Mouse (Mus musculus) neural tube, embryonic 11.5 days (tissue): ENCODE data around the gene Sec1. TPM values are rescaled to one million over a fixed set of nuclear protein-coding genes. Genes with fewer than 3 reads are reported as not detected.
A peak's percentile ranks its signal among the peaks of the same experiment; 100 is the strongest.
"Not testable (repeated sequence)": the region's sequence is repeated elsewhere in the genome, so short reads cannot be mapped to it uniquely, and the experiment has no call there.

Experiments used
- ATAC-seq: fragments of 200-750 bp; cut with Nextera tagmentation; 2 replicates; pipeline ENCODE4 v1.8.0; 2017; ENCODE audit warnings: moderate number of reproducible peaks, mild to moderate bottlenecking, moderate TSS enrichment, moderate library complexity; ENCODE audit not compliant: insufficient read depth, low FRiP score, low TSS enrichment
- DNase-seq: peaks from one replicate; pipeline ENCODE4 v3.0.0-alpha.2; 2015; ENCODE audit warnings: low spot score
- H3K27ac ChIP-seq: fragments of 300-500 bp; sonication (generic); 2 replicates; pipeline ENCODE4 v1.5.1; 2014; ENCODE audit warnings: low read depth, mild to moderate bottlenecking, low read length
- H3K27me3 ChIP-seq: fragments of 300-500 bp; sonication (generic); 2 replicates; pipeline ENCODE4 v1.6.1; 2014; ENCODE audit warnings: mild to moderate bottlenecking, low read length, mixed read lengths; ENCODE audit not compliant: control insufficient read depth, insufficient read depth
- H3K36me3 ChIP-seq: fragments of 300-500 bp; sonication (generic); 2 replicates; pipeline ENCODE4 v1.6.1; 2014; ENCODE audit warnings: mild to moderate bottlenecking, low read length, moderate library complexity, mixed read lengths; ENCODE audit not compliant: control insufficient read depth, insufficient read depth
- H3K4me1 ChIP-seq: fragments of 300-500 bp; sonication (generic); 2 replicates; pipeline ENCODE4 v1.6.1; 2014; ENCODE audit warnings: low read length, mixed read lengths; ENCODE audit not compliant: control insufficient read depth, insufficient read depth
- H3K4me2 ChIP-seq: fragments of 300-500 bp; sonication (generic); 2 replicates; pipeline ENCODE4 v1.6.1; 2014; ENCODE audit warnings: low read depth, mild to moderate bottlenecking, moderate library complexity
- H3K4me3 ChIP-seq: fragments of 300-500 bp; sonication (generic); 2 replicates; pipeline ENCODE4 v1.5.1; 2014; ENCODE audit warnings: low read depth, low read length
- H3K9ac ChIP-seq: fragments of 300-500 bp; sonication (generic); 2 replicates; pipeline ENCODE4 v1.6.1; 2014; ENCODE audit warnings: mild to moderate bottlenecking, low read length
- H3K9me3 ChIP-seq: fragments of 300-500 bp; sonication (generic); 2 replicates; pipeline ENCODE4 v1.6.1; 2016; ENCODE audit warnings: low read length; ENCODE audit not compliant: control insufficient read depth
- WGBS: fragments of 180-500 bp; shearing (Covaris S2); extraction: QIAGEN DNeasy Blood & Tissue Kit; methylation state at CpG from one replicate; pipeline ENCODE4 v1.1.7; 2014; 5-methylcytosine and 5-hydroxymethylcytosine counted together
- polyA plus RNA-seq: library from polyadenylated mRNA; unstranded; fragments of >200 nt; fragmentation: Nextera tagmentation; extraction: Ambion mirVana; gene quantifications from 2 replicates; pipeline ENCODE4 v1.2.1, GENCODE M21; 2014

Sec1 gene
- polyA plus RNA-seq, 1 experiment from 2014 or later, result 1.7 TPM

DNA sequence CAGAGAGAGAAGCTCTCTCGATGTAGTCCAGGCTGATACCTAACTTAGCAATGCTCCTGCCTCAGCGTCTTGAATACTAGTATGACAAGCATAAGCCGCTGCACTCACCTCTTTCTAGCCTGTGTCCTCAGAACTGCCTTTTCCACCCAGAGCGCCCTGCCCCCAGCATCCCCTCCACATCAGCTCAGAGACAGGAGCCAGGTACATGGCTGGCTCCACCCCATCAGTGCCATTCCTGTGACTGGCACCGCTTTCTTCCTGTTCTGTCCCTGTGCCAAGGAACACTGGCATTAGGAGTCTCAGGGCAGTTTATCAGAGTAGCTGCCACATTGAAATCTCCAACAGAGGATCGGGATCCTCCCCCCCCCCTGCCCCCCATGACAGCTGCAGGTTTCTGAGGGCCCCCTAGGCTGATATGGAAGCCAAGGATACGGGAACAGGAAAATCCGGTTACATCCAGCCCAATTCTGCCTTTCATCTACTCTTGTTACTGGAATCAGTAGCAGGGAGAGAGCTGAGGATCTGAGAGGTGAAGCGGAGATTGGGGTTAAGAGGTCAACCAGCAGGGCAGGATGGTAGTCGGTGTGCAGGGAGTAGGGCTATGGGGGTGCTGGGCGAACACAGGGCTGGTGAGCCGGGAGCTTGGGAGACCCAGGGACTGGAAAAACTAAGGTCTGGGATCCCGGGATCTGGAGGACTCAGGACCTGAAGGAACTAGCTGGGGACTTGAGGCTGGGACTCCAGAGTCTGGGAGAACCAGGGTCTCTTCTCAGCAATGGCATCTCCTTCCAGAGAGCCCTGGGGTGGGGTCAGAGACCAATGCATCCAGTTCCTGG lies 28.7 kb downstream of the Sec1 start:
- no peak for DNase-seq
- 63% methylated on average over 13 of the region's 13 CpGs for WGBS
- H3K9ac ChIP-seq, result no peak overlapping the region
- ATAC-seq, result no peak
- H3K27ac ChIP-seq, result no peak overlapping the region
- H3K4me1 ChIP-seq, result no peaks in the 10 kb centered on the region
- H3K4me3 ChIP-seq, result no peak overlapping the region
- H3K36me3 ChIP-seq, result no peaks in the 10 kb centered on the region
- no peaks in the 10 kb centered on the region for H3K9me3 ChIP-seq
- H3K27me3 ChIP-seq, result no peaks in the 10 kb centered on the region
- no peak overlapping the region for H3K4me2 ChIP-seq

DNA sequence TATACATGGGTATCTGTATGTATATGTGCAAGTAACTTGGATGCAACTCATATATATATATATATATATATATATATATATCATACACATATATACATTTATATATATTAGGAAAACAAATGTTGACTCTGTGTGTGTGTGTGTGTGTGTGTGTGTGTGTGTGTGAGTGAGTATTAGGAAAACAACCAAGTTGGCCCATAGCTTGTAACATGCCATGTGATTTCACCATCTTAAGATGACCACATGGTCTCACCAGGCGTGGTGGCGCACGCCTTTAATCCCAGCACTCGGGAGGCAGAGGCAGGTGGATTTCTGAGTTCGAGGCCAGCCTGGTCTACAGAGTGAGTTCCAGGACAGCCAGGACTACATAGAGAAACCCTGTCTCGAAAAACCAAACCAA lies 32.5 kb downstream of the Sec1 start:
- H3K4me3 ChIP-seq, H3K4me2 ChIP-seq, DNase-seq, H3K9me3 ChIP-seq, H3K27ac ChIP-seq, H3K9ac ChIP-seq, ATAC-seq, H3K36me3 ChIP-seq, H3K27me3 ChIP-seq, H3K4me1 ChIP-seq: not testable (repeated sequence)
- 87% methylated on average over 6 of the region's 6 CpGs for WGBS

DNA sequence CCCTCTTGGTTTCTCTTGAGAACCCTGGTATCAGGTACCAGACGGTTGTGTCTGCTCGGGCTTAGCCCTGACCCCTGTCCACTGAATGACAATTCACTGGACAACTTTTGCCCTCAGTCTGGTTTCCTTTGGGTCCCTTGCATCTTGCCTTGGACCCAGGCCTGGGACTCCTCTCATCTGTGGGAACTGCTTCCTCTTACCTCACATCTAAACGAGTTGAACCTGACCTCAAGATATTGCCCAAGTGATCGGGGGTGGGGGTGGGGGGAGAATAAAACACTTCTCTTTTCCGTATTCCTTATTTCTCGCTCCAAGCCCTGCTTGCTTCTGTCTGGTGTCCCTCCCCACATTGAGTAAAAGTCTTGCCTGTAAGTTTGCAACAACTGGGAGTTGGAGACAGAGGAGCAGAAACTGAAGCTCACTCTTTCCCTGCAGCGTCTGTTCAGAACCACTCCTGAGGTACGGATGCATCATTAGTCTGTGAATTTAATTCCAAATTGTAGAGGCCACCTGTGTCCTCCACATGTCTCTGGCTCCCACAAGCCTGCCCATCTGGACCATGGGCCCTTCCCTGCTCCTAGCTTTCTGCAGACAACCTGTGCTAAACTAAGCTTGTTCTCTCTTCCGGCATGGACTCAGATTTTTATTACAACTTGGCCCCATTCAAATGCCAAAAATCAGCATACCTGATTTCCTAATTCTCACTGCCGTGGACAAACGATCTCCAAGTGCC lies 33.3 kb downstream of the Sec1 start:
- Histone ChIP-seq H3K9ac (no peak overlapping the region), H3K36me3 (no peaks in the 10 kb centered on the region), H3K27me3 (no peaks in the 10 kb centered on the region), H3K4me3 (no peak overlapping the region; the same call in 1 of the 2 replicates), H3K4me1 (no peaks in the 10 kb centered on the region), H3K27ac (no peak overlapping the region), H3K4me2 (no peak overlapping the region), H3K9me3 (no peaks in the 10 kb centered on the region)
- 89% methylated on average over 11 of the region's 11 CpGs for WGBS
- DNase-seq (no peak), ATAC-seq (no peak)

DNA sequence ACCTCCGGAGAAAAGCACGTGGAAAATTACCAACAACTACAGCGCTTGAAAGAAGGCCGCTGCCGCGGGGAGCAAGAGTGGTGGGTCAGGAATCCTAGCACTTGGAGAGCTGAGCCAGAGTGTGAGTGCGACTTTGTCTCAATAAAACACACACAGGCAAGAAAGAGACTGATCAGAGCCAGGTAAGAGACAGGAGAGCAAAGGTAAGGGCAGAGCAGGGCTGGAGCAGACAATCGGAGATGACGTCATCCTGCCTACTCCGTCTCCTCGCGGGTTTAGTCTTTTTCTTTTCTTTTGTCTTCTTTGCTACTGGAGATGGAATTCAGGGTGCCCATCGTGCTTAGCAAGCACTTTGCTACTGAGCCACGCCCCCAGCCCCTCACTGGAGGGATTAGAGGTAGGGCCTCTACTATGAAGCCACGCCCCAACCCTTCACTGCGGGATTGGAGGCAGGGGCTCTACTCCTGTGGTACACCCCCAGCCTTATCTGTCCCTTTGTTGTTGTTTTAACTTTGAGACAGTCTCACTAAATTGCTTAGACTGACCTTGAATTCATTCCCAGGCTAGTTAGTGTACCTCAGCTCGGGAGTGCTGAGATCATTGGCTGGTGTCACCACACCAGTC lies 39.7 kb downstream of the Sec1 start:
- H3K27me3 ChIP-seq, result no peaks in the 10 kb centered on the region
- H3K4me2 ChIP-seq, result peak overlapping the region; percentile 7; the same call in 1 of the 2 replicates
- no peaks in the 10 kb centered on the region for H3K36me3 ChIP-seq
- H3K9me3 ChIP-seq, result no peaks in the 10 kb centered on the region
- no peak overlapping the region for H3K4me3 ChIP-seq
- DNase-seq (no peak), ATAC-seq (no peak)
- H3K9ac ChIP-seq, result no peak overlapping the region
- H3K27ac ChIP-seq, result no peak overlapping the region
- 39% methylated on average over 17 of the region's 17 CpGs for WGBS
- 0 out of 2 replicates have a peak, but pooled peaks cover 2% of the 10 kb centered on the region for H3K4me1 ChIP-seq

DNA sequence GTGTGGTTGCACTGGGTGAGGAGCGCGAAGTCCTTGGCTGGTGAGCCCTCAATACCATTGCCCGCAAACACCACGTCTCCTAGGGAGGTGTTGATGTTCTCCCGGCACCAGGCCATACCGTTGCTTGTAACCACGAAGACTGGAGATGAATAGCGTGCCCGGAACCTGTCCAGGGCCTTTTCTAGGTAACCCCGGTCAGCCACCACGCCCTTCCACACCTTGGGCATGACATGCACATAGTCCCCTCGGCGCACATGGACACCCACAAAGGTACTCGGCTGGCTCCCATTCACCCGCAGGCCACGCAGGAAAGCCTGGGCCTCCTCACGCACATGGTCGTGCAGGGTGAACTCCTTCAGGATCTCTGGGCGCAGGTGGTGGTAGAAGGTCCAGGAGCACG lies 43.7 kb downstream of the Sec1 start:
- H3K27ac ChIP-seq, ATAC-seq, H3K9ac ChIP-seq, H3K4me3 ChIP-seq, DNase-seq, H3K4me2 ChIP-seq, H3K27me3 ChIP-seq, H3K36me3 ChIP-seq, H3K9me3 ChIP-seq, H3K4me1 ChIP-seq: not testable (repeated sequence)
- WGBS, result 96% methylated on average over 18 of the region's 20 CpGs

DNA sequence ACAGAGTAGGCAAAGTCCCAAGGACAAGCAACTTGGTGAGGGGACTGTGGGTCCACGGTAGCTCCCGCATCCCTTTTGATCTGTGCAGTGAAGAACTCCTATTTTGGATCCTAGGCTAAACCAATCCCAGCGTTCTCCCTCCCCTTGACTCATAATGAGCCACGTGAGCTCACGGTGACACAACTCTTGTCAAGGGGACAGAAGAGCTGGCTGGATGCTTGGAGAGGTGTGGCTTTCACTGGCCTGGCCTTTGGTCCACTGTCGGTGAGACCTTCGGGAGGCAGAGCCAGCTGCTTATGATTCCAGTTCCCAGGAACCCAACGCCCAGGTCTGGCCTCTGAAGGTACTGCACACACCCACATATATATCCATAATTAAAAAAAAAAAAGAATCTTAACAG lies 44.9 kb downstream of the Sec1 start:
- DNase-seq (no peak), ATAC-seq (no peak)
- Histone ChIP-seq H3K9me3 (no peaks in the 10 kb centered on the region), H3K27ac (no peak overlapping the region), H3K4me2 (no peak overlapping the region), H3K27me3 (no peaks in the 10 kb centered on the region), H3K4me3 (no peak overlapping the region), H3K4me1 (peaks cover 7% of the 10 kb centered on the region), H3K9ac (no peak overlapping the region), H3K36me3 (no peaks in the 10 kb centered on the region)
- 81% methylated on average over 8 of the region's 8 CpGs for WGBS

DNA sequence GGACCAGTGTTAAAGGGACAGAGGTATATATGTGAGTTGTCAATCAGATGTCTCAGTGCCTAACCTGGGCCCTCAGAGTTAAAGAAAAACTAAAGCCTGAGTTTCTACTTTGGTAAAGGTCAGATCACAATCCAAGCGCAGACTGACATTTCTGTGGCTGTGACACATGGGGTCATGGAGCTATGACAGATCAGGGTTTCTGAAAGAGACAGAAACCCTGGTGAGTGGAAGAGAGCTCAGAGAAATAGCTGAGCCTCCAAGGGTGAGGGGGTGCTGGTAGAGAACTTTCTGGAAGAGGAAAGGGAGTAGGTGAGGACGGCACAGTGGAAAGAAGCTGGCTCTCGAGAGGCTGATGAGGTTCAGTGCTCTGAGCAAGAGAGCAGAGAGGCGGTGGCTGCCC lies 47.5 kb downstream of the Sec1 start:
- H3K36me3 ChIP-seq, result no peaks in the 10 kb centered on the region
- ATAC-seq (no peak), DNase-seq (no peak)
- no peaks in the 10 kb centered on the region for H3K9me3 ChIP-seq
- H3K4me2 ChIP-seq, result no peak overlapping the region
- WGBS, result 87% methylated on average over 4 of the region's 4 CpGs
- no peak overlapping the region for H3K27ac ChIP-seq
- peaks cover 16% of the 10 kb centered on the region for H3K4me1 ChIP-seq
- H3K9ac ChIP-seq, result peak overlapping the region; percentile 22; the same call in 1 of the 2 replicates
- no peaks in the 10 kb centered on the region for H3K27me3 ChIP-seq
- no peak overlapping the region for H3K4me3 ChIP-seq

DNA sequence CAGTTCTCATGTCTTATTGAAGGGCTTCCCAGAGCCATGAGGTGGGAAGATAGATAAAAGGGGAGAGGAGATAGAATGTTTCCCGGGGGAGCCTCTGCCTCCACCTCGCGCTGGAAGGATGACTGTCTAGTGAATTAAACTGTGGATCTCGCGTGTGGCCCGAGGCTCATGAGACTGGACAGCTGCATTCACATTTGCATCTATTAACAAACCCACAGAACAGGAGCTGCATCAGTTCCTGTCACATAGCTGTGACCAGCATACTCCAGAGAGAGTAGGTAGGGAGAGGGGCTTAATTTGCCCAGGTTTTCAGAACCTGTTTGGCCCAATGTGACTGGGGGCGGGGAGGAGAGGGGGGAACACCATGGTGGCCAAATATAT lies 48.6 kb downstream of the Sec1 start:
- DNase-seq, result no peak
- Histone ChIP-seq H3K36me3 (no peaks in the 10 kb centered on the region), H3K9ac (no peak overlapping the region), H3K4me2 (no peak overlapping the region), H3K4me3 (no peak overlapping the region), H3K4me1 (peaks cover 16% of the 10 kb centered on the region), H3K27me3 (no peaks in the 10 kb centered on the region), H3K9me3 (no peaks in the 10 kb centered on the region), H3K27ac (no peak overlapping the region)
- no peak for ATAC-seq
- WGBS, result 77% methylated on average over 7 of the region's 7 CpGs
